Mouse (Mus musculus): ENCODE measurements at regions not wholly inside any gene's neighbourhood (a gene's known extent, or its start where the extent isn't known, plus 50 kb on each side); places are given as distances from the start of the nearest gene placed in this dataset.

- H3K4me3 ChIP-seq (ENCODE audit: control insufficient read depth, low read depth, low read length), result no peak overlapping the region
- no peaks in the 10 kb centered on the region for H3K27me3 ChIP-seq (ENCODE audit: control insufficient read depth, insufficient read depth, low read length)
- TF ChIP-seq POLR2A (IDR thresholded peaks at IDR 0.05; ENCODE audit: control insufficient read depth, low read depth, low read length) (no peak), CTCF (IDR thresholded peaks at IDR 0.05; ENCODE audit: control insufficient read depth, insufficient read depth, insufficient replicate concordance, low read depth, low read length) (no peak)
These were observed 100.4 kb downstream of the Pja1 start for GRCm38 (mm10) chrX:99370711-99371110.

DNA sequence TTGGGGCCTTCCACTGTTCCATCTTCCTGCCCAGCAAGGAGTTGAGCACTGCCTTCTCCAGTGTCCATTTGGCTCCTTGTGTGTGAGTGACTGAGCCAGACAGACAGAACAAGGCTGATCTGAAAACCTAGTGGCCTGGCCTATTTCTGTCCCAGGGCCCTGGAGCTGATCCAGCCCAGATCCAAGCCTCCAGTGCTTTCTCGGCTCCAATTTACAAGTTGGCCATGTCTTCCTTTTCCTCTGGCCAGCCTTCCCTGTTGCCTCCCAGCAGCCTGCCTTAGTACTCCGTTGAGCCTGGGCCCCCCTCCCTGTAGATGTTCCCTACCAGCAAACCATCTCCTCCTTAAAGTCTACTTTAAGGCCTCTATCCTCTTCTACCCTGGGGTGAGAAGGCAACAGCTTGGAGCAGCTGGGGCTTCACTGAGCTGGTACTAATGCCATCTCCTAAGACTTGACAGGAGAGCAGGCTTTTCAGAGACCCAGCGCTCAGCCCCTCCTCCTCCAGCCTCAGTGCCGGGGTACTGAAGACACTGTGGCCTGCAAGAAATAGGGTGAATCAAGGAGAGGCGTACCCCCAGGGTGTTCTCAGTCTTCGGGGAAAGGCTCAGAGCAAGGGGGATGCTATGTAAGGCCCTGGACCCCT, 101.7 kb downstream of the Pja1 start:
- H3K27me3 ChIP-seq (ENCODE audit: control insufficient read depth, insufficient read depth, low read length), result no peaks in the 10 kb centered on the region
- TF ChIP-seq CTCF (IDR thresholded peaks at IDR 0.05; ENCODE audit: control insufficient read depth, insufficient read depth, insufficient replicate concordance, low read depth, low read length) (no peak), POLR2A (IDR thresholded peaks at IDR 0.05; ENCODE audit: control insufficient read depth, low read depth, low read length) (no peak)
- no peak overlapping the region for H3K4me3 ChIP-seq (ENCODE audit: control insufficient read depth, low read depth, low read length)

More at GRCm38 (mm10) chrX:99370711-99371110, 100.4 kb downstream of the Pja1 start:
- no peaks in the 10 kb centered on the region; the same call in 1 of the 2 replicates for H3K4me1 ChIP-seq (ENCODE audit: control insufficient read depth, insufficient read depth, low read length)
- no peaks in the 10 kb centered on the region for H3K36me3 ChIP-seq (ENCODE audit: control insufficient read depth, insufficient read depth, low read length)
- no peak overlapping the region for H3K27ac ChIP-seq (ENCODE audit: control insufficient read depth, insufficient read depth, low read depth, low read length)

DNA sequence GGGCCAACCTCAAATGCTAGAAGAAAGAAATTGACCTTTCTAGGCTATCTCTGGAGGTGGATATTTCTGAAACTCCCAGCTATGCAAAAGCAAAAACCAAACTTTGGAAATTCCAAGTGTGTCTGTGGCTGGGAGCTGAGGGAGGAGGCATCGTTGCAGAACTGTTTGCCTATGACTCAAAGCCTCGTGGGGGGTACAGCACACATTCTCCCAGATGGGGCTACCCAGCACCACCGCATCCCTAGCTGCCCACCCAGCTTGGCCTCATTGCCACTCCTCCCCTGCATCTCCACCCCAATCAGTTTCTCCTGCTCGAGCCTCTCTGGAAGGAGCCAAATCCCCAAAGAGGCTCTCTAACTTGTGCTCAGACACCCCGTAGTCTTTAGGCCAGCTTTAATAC, 107.0 kb downstream of the Pja1 start:
- Histone ChIP-seq H3K36me3 (ENCODE audit: control insufficient read depth, insufficient read depth, low read length) (no peaks in the 10 kb centered on the region), H3K27ac (ENCODE audit: control insufficient read depth, insufficient read depth, low read depth, low read length) (no peak overlapping the region), H3K27me3 (ENCODE audit: control insufficient read depth, insufficient read depth, low read length) (no peaks in the 10 kb centered on the region), H3K4me3 (ENCODE audit: control insufficient read depth, low read depth, low read length) (no peak overlapping the region), H3K4me1 (ENCODE audit: control insufficient read depth, insufficient read depth, low read length) (no peaks in the 10 kb centered on the region; the same call in 1 of the 2 replicates)
- TF ChIP-seq CTCF (IDR thresholded peaks at IDR 0.05; ENCODE audit: control insufficient read depth, insufficient read depth, insufficient replicate concordance, low read depth, low read length) (no peak), POLR2A (IDR thresholded peaks at IDR 0.05; ENCODE audit: control insufficient read depth, low read depth, low read length) (no peak)

More for the DNA sequence above, 101.7 kb downstream of the Pja1 start:
- Histone ChIP-seq H3K4me1 (ENCODE audit: control insufficient read depth, insufficient read depth, low read length) (no peaks in the 10 kb centered on the region; the same call in 1 of the 2 replicates), H3K27ac (ENCODE audit: control insufficient read depth, insufficient read depth, low read depth, low read length) (no peak overlapping the region), H3K36me3 (ENCODE audit: control insufficient read depth, insufficient read depth, low read length) (no peaks in the 10 kb centered on the region)

- no peaks in the 10 kb centered on the region for H3K4me1 ChIP-seq (ENCODE audit: control insufficient read depth, insufficient read depth, low read length)
- no peak overlapping the region for H3K27ac ChIP-seq (ENCODE audit: control insufficient read depth, insufficient read depth, low read depth, low read length)
- TF ChIP-seq POLR2A (IDR thresholded peaks at IDR 0.05; ENCODE audit: control insufficient read depth, low read depth, low read length) (no peak), CTCF (IDR thresholded peaks at IDR 0.05; ENCODE audit: control insufficient read depth, insufficient read depth, insufficient replicate concordance, low read depth, low read length) (no peak)
- H3K36me3 ChIP-seq (ENCODE audit: control insufficient read depth, insufficient read depth, low read length), result no peaks in the 10 kb centered on the region
- H3K27me3 ChIP-seq (ENCODE audit: control insufficient read depth, insufficient read depth, low read length), result no peaks in the 10 kb centered on the region
- H3K4me3 ChIP-seq (ENCODE audit: control insufficient read depth, low read depth, low read length), result no peak overlapping the region
These were observed 110.8 kb downstream of the Pja1 start for GRCm38 (mm10) chrX:99360095-99360890.

- no peak overlapping the region for H3K4me3 ChIP-seq (ENCODE audit: control insufficient read depth, low read depth, low read length)
- TF ChIP-seq POLR2A (IDR thresholded peaks at IDR 0.05; ENCODE audit: control insufficient read depth, low read depth, low read length), result no peak
- TF ChIP-seq CTCF (IDR thresholded peaks at IDR 0.05; ENCODE audit: control insufficient read depth, insufficient read depth, insufficient replicate concordance, low read depth, low read length), result no peak
- no peaks in the 10 kb centered on the region for H3K27me3 ChIP-seq (ENCODE audit: control insufficient read depth, insufficient read depth, low read length)
- H3K27ac ChIP-seq (ENCODE audit: control insufficient read depth, insufficient read depth, low read depth, low read length), result no peak overlapping the region
- H3K36me3 ChIP-seq (ENCODE audit: control insufficient read depth, insufficient read depth, low read length), result no peaks in the 10 kb centered on the region
- no peaks in the 10 kb centered on the region for H3K4me1 ChIP-seq (ENCODE audit: control insufficient read depth, insufficient read depth, low read length)
These were observed 112.3 kb downstream of the Pja1 start for GRCm38 (mm10) chrX:99358784-99359183.

DNA sequence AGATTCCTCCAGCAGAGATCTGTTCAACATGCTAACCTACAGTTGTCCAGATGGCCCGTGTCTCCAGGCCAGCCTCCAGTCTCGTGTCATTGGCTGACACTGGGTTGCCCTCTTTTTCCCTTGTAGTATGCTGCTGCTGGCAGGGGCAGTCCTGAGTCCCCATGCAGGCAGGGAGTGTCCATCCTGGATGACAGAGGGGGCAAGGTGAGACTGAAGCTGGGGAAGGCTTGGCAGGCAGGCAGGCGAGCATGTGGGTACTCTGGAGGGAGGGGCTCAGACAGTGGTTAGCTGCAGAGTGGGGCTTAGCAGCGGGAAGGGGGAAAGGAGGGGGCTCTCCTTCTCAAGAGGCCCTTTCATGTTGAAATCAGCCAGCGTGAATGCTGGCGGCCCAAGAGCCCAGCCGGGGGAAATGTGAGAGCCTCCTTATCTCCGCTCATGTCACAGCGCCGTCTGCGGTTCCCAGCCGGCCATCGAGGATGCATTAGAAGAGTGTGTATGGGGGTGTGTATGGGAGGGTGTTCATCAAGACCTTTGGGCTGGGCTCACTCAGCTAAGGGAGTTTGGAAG, 112.9 kb downstream of the Pja1 start:
- TF ChIP-seq POLR2A (IDR thresholded peaks at IDR 0.05; ENCODE audit: control insufficient read depth, low read depth, low read length) (no peak), CTCF (IDR thresholded peaks at IDR 0.05; ENCODE audit: control insufficient read depth, insufficient read depth, insufficient replicate concordance, low read depth, low read length) (no peak)
- no peaks in the 10 kb centered on the region for H3K27me3 ChIP-seq (ENCODE audit: control insufficient read depth, insufficient read depth, low read length)
- H3K36me3 ChIP-seq (ENCODE audit: control insufficient read depth, insufficient read depth, low read length), result no peaks in the 10 kb centered on the region
- H3K4me3 ChIP-seq (ENCODE audit: control insufficient read depth, low read depth, low read length), result no peak overlapping the region
- no peaks in the 10 kb centered on the region for H3K4me1 ChIP-seq (ENCODE audit: control insufficient read depth, insufficient read depth, low read length)
- no peak overlapping the region for H3K27ac ChIP-seq (ENCODE audit: control insufficient read depth, insufficient read depth, low read depth, low read length)

GRCm38 (mm10) chrX:99355128-99355527, 115.9 kb downstream of the Pja1 start:
- Histone ChIP-seq H3K27ac (ENCODE audit: control insufficient read depth, insufficient read depth, low read depth, low read length) (no peak overlapping the region), H3K4me3 (ENCODE audit: control insufficient read depth, low read depth, low read length) (no peak overlapping the region), H3K36me3 (ENCODE audit: control insufficient read depth, insufficient read depth, low read length) (no peaks in the 10 kb centered on the region), H3K27me3 (ENCODE audit: control insufficient read depth, insufficient read depth, low read length) (no peaks in the 10 kb centered on the region), H3K4me1 (ENCODE audit: control insufficient read depth, insufficient read depth, low read length) (no peaks in the 10 kb centered on the region)
- TF ChIP-seq CTCF (IDR thresholded peaks at IDR 0.05; ENCODE audit: control insufficient read depth, insufficient read depth, insufficient replicate concordance, low read depth, low read length) (no peak), POLR2A (IDR thresholded peaks at IDR 0.05; ENCODE audit: control insufficient read depth, low read depth, low read length) (no peak)
